Mouse (Mus musculus): ENCODE data around the gene Nes. TPM values are rescaled to one million over a fixed set of nuclear protein-coding genes. Genes with fewer than 3 reads are reported as not detected.

The Nes gene
- total RNA-seq (2015) (not detected in 2 replicates), total RNA-seq (2017) (not detected in 2 replicates)

DNA sequence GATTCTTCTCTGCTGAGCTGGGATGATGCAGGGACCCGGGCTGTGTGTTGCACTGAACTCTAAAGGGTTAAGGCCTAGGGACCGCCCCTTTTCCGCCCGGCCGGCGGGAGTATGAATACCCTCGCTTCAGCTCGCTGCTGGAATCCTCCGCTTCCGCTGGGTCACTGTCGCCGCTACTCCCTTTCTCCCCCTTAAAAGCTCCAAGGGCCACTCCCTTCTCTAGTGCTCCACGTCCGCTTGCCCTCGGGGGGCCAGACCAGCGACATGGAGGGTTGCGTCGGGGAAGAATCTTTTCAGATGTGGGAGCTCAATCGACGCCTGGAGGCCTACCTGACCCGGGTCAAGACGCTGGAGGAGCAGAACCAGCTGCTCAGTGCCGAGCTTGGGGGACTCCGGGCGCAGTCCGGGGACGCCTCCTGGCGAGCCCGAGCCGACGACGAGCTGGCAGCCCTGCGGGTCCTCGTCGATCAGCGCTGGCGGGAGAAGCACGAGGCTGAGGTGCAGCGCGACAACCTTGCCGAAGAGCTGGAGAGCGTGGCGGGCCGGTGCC lies at the start of gene Nes:
TSS of gene Nes (plus strand) at position 140 of the 550 bp plus-strand sequence.
- no peak for ATAC-seq (ENCODE audit: poor library complexity, severe bottlenecking)

DNA sequence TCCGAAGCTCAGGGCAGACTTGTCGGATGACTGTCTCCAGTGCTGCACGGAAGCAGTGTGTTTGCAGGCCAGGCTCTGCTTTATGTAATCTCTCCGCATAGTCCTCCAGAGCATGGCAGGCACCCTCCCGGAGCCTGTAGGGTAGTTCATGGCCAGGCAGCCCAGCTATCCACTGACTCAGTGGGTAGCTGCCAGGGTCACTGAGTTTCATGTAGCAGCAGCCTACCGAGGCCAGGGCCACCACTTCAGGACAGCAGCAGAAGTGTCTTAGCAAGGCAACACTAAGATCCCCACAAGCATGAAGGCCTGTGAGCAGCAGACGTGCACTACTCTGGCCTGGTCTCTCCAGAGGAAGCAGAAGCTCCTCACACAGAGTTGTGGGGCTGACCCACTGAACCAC lies 45.9 kb upstream of the Nes start:
- no peak for ATAC-seq (ENCODE audit: poor library complexity, severe bottlenecking)

DNA sequence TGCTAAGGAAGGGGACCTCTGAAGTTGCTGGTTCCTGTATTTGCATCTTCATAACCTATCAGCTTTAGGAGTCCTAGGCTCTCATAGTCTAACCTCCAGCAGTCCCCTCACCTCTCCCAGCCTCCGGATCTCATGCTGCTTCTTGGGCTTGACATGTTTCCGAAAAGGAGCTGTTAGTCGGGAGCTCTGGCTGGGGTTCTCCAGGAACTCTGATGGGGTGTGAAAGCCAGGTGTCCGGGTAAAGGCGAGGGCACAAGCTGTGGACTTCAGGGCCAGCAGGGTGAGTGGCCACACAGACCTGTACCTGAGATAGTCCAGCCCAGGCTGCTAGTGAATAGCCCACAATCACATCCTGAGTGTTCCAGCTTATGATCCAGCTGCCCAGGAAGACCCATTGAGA lies 43.4 kb upstream of the Nes start:
- no peak for ATAC-seq (ENCODE audit: poor library complexity, severe bottlenecking)

GRCm38 (mm10) chr3:87929341-87930077 lies 41.4 kb upstream of the Nes start:
- ATAC-seq (ENCODE audit: poor library complexity, severe bottlenecking): no peak

DNA sequence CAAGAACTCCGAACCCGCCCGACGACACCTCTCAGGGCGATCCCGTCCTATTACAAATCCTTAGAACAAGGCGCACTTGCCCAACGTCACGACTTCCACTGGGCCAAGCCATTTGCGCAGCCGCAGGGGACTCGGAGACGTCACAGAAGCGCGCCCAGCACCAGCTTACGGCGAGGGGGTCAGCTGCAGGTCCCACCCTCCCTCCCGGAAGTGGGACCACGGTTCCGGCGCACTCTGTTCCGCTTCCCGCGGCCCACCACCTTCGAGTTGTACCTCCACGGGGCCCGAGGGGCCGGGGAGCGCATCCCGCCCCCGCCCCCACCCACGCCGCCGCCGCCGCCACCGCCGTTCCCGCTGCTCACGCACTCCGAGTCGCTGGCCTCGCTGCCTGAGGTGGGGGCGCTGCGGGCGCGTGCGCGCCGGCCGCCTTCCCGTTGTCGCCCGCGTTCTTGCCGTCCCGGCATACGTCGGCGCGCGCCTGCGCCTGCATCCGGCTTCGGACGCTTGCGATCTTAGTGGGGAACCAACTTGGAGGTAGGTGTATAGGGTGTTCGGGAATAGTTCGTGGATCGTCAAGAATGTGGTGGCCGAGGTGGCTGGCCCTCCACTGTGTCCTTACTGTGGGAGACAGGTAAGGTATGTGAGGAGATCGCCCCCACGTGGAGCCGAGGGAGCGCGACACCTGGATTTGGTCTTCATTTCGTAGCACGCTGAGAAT lies 40.6 kb upstream of the Nes start, which contains the start of the genes Isg20l2 and Rrnad1:
TSS of gene Isg20l2 (plus strand) at position 237 of the 718 bp plus-strand sequence.
TSS of gene Rrnad1 (minus strand) at position 640 of the 718 bp plus-strand sequence.
- ATAC-seq (ENCODE audit: poor library complexity, severe bottlenecking): peak; percentile 95

- ATAC-seq (ENCODE audit: poor library complexity, severe bottlenecking): no peak
These were observed 36.9 kb upstream of the Nes start for GRCm38 (mm10) chr3:87934026-87934425.

DNA sequence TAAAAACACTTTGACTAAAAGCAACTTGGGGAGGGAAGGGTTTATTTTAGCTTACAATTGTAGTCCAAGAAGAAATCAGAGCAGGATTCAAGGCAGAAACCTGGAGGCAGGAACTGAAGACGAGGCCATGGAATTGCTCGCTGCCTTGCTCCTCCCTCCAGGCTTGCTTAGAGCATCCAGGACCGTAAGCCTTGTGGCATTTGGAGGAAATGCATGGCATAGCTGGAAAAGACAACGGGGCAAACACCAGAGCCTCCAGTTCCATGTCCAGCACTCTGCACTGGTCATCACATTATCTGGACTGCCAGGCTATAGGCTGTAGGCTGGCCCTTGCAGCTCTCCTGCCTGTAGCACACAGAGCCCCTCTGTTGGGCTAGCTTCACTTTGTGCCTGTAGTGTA lies 36.4 kb upstream of the Nes start:
- ATAC-seq (ENCODE audit: poor library complexity, severe bottlenecking): no peak

DNA sequence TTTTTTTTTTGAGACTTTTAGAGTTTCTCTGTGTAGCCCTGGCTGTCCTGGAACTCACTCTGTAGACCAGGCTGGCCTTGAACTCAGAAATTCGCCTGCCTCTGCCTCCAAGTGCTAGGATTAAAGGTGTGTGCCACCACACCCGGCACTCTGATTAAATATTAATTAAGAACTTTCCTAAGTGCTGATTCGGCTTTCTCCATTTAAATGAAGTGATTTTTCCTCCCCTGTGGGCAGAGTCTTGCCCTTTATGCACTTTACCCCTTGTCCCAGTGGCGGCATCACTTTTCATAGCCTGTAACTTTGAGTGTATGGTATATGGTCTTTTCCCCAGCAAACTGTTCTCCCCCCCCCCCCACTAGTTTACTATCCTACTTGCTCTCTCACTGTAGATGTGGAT lies 35.7 kb upstream of the Nes start:
- no peak for ATAC-seq (ENCODE audit: poor library complexity, severe bottlenecking)

DNA sequence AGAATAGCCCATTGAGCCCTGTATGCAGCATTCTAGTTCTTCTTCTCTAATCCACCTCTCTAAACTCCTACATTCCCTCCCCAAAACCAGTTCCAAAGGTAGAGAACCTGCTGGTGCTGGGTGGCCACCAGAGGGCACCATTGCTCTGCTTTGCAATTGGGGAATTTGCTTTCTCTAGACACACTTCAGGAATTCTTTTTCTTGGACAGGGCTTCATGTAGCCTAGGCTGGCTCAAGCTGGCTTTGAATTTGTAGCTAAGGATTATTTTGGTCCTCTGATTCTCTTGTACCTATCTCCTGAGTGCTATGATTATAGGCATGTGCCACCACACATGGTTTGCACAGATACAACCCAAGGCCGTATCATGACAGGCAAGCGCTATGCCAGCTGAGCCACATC lies 35.1 kb upstream of the Nes start:
- peak; percentile 60 for ATAC-seq (ENCODE audit: poor library complexity, severe bottlenecking)

DNA sequence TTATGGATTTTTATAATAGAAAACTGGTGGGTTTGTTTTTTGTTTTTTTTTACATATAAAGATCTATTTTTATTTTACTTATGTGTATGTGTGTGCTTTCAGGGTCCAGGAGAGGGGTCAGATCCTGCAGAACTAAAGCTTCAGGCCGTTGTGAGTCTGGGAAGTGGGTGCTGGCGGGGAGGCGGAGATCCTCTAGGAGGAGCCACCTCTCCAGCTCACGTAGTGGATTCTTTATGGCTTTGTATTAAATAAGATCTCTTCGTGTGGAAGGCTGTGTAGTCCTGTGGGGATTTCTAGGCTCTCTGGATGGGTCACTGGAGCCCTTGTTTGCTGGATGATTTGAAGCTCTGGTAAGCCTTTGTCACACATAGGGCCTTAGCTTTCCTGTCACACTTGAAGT lies 30.3 kb upstream of the Nes start:
- no peak for ATAC-seq (ENCODE audit: poor library complexity, severe bottlenecking)

DNA sequence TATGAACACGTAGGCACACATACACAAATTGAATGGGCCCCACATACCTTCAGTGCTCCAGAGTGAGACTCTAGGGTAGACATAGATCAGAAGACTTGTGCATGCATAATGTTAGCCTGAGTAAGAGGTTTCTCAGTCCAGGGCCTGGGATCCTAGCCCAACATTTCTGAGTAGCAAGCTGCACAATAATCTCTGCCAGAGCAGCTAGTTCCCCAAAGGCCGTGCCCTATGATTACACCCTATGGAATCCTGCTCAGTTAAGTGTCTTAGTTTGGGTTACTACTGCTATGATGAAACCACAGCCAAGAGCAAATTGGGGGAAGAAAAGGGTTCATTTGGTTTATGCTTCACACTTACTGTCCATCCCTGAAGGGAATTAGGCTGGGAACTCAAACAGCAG lies 28.4 kb upstream of the Nes start:
- no peak for ATAC-seq (ENCODE audit: poor library complexity, severe bottlenecking)

- no peak for ATAC-seq (ENCODE audit: poor library complexity, severe bottlenecking)
These were observed 27.3 kb upstream of the Nes start for GRCm38 (mm10) chr3:87943586-87943985.

DNA sequence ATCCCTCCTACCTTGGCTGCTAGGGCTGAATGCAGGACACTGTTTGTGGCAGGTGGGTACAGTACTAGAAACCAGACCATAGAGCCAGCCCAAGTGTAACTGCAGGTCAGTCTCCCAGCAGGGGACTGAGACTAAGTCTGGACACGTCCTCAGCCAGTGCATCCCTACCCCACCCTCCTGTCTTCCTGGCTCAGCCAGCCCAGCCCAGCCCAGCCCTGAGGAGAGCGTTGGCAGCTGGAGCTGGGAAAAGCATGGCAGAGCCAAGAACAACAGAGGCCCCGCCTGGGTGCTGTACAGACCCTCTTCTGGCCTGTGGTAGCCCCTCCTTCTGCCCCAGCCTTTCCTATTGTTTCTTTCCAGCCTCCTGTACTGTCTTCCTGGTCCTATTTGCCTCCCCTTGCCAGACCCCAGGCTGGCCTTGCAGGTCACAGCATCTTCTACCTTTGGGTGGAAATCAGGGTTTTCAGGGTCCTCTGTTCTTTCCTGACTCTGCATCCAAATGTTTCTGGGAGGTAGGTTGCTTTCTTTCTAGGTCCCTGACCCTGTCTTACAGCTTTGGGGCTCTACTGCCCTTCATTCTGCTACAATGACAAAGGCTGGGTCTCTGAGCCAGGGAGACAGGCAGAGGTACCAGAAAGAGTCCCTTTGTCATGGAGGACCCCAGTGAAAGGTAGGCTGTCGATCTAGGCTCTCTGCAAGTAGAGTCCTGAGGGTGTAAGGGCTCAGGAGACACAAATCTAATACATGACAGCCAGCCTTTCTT lies 25.9 kb upstream of the Nes start:
- ATAC-seq (ENCODE audit: poor library complexity, severe bottlenecking): no peak

- ATAC-seq (ENCODE audit: poor library complexity, severe bottlenecking): no peak
These were observed 24.9 kb upstream of the Nes start for GRCm38 (mm10) chr3:87945781-87946540.

DNA sequence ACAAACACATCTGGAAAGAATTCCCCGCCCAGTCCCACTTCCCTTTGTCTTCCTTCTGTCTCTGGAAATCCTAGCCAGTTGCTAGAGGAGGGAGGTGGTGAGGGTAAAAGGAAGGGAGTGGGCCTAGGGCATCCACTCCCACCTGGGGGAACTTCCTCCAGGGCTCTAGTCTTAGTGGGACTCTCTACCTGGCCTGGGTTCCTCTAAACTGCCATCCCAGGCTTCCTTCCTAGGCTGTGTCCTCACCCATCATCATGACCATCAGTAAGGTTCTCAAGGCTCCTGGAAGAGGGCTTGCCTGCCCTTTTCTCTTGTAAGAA lies 24.4 kb upstream of the Nes start:
- ATAC-seq (ENCODE audit: poor library complexity, severe bottlenecking): no peak

DNA sequence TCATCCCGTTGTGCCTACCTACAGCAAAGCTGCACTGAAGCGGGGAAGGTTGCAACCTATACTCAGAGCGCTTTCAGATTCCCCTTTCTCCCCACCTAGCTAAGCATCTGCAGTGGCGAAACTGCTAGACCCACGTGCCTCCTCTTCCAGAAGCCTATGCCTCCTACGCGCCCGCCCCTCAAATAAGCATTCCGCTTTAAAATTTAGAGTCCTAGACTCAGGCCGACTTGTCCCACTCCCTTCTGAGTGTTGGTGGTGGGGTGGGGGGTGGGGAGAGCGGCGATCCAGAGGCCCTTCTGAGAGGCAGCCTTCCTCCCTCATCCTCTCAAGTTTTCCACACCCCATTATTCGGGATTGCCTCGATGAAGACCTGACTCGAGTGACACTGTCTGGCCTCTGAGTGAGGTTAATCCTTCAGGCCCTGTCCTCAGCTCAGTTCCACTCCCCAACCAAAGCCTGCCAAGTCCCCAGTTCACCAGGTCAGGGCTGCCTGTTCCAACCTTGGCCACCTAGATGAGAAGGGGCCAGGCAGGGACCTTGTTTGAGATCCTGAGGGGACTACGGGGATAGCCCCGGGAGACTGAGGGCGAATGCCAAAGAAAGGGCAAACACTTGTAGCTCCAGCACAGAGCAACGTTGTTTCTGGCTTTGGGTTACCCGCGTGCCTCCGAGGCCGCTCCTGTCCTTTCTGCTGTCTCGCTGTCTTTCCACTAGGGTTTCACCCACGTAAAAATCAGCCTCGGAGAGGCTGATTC lies 23.6 kb upstream of the Nes start:
- no peak for ATAC-seq (ENCODE audit: poor library complexity, severe bottlenecking)

- ATAC-seq (ENCODE audit: poor library complexity, severe bottlenecking): no peak
These were observed 23.1 kb upstream of the Nes start for GRCm38 (mm10) chr3:87947811-87948199.

GRCm38 (mm10) chr3:87948378-87949265 lies 22.3 kb upstream of the Nes start, which contains the start of gene Crabp2:
TSS of gene Crabp2 (plus strand) at chr3:87948666.
- no peak for ATAC-seq (ENCODE audit: poor library complexity, severe bottlenecking)
